Mouse (Mus musculus) ZHBTc4 (cell line): Measurements from ENCODE around the gene Ust.

Experiments
- DNase-seq: peaks from one replicate; pipeline ENCODE4 v3.0.0-alpha.2; 2011; ENCODE audit warnings: low read depth, low spot score

The Ust gene

DNA sequence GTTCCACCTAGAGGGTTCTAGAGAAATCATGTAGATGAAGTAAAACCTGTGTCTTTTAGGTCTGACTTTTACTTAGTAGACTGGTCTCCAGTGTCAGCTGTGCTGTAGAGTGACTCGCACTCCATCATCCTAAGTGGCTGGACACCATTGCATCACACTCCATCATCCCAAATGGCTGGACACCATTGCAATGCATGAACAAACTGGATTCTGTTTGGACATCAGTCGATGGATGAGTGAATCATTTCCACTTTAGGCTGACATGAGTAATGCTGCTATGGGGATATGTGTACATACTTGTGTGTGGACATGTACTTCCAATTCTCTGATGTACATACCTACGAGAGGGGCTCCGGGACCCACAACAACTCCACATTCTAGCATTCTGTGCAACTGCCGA lies 187.7 kb downstream of the Ust start:
- no peak for DNase-seq

DNA sequence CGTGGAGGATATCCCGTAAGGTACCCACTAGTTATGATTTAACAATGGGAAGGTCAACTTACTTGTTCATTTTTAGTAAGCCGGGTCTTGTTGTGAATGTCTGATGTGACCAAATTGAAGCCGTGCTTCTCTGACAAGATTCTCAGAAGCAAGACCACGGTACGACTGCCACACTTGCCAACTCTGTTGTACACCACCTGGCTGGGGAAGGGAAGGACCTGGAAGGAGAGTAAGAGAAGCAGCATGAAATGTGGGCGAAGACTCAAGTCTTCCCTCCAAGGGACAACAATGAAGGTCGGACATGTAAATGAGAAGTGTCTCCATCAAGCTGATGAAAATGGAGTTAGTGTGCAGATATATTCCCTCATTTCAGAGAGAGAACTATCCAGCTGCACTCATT lies 188.6 kb downstream of the Ust start:
- DNase-seq, result no peak

DNA sequence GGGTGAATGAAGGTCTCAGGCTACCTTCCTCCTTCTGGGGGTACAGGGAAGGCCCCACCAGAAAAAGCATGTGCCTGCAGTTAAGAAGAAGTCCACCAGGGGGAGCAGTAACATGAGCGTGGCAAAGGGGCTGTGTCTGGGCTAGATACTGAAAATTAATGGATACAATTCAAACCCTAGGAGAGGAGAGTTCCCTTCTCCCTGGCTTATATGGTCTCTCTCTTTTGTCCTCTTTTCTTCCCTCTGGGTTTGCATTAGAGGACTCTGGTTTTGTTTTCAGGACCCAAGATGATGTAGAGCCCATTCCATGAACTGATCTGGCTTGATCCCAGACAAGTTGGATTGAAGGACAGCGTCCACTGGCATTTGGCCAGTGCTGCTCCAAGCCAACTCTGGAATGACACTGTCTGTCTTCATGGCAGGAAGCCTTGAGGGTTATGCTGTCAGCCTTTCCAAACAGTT lies 195.3 kb downstream of the Ust start:
- DNase-seq, result peak; percentile 68

DNA sequence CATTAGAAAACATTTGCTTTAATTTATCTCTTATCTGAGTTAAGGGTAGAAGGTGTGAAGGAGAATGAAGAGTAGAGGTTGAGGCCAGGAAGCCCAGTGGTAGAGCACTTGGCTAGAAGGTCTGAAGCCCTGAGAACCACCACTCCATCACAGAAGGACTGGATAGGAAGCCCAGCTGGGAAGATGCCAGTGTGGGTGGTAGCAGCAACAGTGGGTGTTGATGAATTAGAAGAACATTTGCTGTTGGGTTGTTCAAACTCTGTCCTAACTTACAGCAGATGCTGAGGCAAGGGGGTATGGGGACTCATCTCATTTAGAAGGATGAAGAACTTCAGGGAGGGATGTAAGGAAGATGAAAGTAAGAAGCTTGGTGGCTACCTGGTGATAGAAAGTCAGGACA lies 197.9 kb downstream of the Ust start:
- no peak for DNase-seq

DNA sequence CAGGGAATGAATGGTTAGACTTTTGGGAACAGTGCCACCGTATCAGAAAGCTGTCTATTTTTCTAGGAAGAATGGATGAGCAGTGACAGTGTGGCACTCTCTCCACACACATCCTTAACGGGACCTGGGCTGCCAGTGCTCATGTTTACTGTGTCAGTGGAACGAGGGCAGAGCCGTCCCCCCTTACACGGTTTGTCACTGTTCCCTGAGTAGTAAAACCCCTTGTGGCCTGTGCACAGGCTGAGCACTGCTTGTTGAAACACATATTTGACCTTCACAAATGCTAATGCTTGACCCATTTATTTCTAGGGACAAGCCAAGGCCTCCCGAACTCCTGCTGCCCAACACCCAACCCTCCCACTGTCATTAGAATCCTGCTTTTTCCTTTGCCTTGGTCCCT lies 209.2 kb downstream of the Ust start:
- no peak for DNase-seq

DNA sequence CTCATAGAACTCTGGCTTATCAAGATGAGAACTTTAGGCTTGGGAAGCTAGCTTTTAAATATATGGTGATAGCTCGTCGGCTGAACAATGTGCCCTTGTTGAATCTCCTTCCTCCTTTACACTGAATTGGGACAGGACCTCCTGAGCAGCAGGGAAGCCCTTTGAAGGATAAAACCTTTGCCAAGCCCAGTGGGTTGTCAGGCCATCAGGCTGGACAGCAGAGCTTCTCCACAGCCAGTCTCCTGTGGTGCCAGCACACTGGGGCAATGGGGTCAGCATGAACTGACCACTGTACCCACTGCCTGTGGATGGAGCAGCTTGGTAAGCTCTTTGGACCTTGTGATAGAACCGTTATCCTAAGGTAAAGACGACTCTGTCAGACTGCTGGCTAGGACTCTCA lies 214.4 kb downstream of the Ust start:
- no peak for DNase-seq

DNA sequence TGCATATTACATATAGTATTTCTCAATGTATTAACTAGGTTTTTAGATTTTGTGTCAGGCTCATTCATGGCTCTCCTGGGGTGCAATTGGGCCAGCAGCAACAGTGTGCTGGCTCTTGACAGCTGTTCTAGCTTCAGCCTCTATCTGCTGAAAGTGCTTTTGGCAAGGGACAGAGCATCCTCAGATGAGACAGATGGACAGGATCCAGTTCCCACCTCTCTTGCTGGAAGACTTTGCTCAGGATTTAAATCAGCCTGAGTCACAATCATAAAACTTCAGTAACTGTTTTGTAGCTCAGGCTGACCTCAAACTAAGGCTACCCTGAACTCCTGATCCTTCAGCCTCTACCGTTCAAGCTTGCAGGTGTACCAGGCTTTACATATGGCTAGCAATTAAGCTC lies 219.5 kb downstream of the Ust start:
- DNase-seq, result no peak

DNA sequence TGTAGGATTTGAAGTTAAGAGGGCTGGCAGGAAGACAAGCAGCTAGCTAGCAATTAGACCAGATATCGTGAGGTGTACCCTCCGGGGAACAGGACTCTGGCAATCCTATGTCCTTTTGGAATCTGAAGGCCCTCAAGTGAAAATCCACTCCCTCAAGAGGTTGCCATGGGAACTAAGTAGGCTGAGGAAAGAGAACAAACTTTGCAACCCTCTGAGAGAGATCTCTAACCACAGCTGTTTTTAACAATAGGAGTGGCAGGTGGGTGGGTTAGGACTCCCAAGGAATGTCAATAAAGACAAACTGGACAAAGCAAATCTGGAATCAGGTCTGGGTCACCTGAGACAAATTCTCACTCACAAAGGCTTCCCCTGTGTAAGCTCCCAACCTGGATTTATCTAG lies 221.4 kb downstream of the Ust start:
- peak; percentile 84 for DNase-seq

DNA sequence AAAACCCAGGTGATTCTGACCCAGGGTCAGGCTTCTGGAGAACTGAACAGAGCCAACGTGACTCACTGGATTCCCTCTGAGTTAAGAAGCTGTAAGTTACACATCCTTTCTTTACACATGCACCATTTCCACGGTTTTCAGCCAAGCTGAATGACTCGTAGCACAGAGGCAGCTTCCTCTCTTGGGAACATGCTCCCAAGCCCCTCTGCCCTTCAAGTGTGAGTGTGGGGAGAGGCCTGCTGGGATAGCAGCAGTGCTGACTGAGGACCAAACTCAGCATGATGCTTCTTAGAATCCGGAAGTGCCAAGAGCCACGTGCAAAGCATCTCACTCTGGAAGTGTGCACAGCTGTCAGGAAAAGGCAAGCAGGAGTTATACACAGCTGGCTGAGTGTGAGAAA lies 228.0 kb downstream of the Ust start:
- DNase-seq, result no peak

DNA sequence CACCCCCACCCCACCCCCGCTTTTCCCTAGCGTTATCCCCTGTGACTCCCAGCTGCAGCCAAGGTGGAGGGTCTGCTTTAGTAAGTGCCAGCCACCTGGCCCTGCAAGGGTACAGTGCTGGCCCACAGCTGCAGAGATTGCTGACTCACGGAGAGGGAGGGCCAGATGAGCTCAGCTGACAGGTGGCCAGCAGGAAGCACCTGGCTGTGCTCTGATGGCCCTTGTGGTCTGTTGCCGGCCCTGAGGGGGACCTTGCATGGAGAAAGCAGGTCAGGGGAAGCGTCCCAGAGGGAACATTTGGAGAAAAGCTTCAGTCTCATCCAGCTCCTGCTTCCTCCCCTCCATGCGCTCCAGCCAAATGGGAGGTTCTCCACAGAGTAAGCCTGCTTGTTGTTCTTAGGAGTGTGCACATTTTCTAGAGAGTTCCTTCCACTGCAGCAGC lies 231.3 kb downstream of the Ust start:
- DNase-seq, result peak; percentile 9

DNA sequence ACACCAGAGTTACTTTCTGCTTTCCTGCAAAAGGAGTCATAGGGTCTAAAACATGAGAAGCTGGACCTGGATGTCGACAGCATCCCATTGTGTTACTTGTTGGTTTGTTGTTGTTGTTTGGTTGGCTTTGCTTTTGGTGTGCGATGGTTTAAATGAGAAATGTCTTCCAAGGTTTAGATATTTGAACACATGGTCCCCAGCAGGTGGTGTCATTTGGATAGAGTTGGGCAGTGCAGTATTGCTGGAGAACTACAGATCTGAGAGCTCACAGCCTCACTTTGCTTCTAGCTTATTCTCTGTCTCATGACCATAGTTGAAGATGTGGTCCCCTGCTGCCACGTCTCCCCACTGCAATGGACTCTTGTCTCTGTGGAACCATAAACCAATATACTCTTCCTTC lies 234.6 kb downstream of the Ust start:
- no peak for DNase-seq

DNA sequence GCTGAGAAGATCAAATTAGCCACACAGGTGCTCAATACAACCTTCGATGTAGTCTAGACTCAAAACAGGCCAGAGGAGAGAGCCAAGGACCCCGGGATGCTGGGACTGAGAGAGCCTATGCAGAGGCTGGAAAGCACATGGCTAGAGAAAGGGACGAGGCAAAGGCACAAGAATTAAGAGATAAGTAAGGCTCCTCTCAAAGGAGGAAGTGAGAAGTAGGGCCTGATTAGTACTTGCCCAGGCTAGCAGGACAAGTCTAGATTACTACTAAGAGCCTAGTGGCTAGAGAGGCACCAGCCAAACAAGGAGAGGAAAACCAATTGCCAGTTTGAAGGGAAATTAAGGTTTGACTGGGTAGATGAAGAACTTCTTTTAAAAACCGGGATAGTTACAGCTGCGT lies 241.5 kb downstream of the Ust start:
- DNase-seq, result no peak

DNA sequence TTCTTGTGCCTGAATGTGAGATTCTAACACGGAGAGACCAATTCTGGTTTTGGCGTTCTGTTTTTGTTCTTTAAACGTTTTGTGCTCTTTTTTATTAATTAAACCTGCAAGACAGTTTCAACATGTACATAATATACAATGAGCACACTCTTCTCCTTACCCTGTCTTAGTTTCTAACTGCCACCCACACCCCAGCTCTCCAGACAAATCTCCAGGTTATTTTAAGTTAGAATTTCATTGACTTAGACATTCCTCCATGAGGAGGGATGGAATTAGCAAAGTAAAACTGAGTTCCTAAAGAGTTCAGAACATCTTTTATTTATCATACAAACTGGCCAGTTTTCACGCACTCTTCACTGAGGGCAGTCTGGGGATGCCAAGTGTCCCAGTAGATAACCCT lies 248.9 kb downstream of the Ust start:
- no peak for DNase-seq

DNA sequence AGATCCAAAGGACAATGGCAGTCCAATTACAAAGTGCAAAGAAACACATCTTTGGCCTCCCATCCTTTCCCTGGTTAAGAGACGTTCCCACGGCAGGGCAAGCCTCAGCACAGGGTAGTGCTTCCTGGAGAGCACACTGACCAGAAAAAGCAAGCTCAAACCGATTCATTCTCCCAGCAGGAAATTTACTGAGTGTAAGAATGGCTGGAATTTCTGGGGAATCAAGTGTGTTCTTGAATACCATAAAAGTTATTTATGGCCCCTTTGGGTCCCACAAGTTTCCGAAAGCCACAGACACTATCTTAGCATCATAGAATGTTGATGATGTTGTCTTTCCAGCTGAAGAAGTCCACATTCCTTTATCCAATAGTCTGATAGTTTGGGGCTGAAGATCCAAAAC lies 258.9 kb downstream of the Ust start:
- DNase-seq, result peak; percentile 21

DNA sequence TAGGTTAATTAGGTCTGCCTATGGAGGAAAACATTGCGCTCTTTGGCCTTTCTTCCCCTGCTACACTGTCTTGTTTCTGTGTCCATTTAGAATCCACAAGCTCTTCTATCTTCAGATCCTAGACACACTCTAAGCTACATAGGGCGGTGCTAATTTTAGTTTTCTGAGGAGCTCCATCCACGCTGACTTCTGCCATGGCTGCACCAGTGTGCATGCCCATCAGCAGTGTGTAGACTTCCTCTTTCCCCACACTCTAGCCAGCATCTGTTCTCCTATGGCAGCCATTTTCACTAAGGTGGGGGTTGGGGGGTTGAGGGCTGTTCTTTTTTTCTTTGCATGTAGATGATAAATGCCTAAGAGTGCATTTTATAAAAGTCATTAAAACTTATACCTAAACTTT lies 268.6 kb downstream of the Ust start:
- no peak for DNase-seq

DNA sequence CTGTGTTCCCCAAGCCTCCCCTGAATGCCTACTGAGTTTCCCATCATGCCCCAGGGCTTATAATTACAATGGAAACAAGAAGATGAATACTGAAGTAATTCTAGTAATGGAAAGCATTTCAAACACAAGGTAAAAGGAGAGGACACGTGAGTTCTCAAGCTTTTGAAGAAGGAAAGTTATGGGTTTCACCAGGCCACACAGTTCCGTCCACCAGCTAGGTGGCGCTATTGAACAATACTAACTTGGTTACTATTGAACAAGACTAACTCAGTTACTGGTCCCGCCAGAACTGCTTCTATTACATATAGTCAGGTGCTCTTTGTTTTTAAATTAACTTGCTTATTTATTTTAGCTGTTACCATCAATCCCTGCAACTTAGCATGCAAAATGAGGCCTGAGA lies 276.3 kb downstream of the Ust start:
- peak; percentile 77 for DNase-seq

DNA sequence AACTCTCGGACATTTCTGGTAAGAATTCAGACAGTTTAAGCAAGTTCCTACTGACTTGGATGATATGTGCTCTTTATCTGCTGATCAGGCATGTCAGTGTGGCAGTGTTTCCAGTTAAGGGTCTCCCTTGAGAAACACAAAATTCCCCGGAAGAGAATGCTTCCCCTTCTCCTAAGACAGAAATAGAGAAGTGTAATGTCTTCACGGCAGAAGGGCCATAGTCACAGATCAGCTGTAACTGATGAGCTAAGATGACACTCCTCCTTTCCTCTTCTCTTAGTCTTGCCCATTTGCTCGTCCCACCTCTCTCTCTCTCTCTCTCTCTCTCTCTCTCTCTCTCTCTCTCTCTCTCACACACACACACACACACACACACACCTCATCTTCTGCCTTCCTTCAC lies 277.9 kb downstream of the Ust start:
- DNase-seq, result no peak

DNA sequence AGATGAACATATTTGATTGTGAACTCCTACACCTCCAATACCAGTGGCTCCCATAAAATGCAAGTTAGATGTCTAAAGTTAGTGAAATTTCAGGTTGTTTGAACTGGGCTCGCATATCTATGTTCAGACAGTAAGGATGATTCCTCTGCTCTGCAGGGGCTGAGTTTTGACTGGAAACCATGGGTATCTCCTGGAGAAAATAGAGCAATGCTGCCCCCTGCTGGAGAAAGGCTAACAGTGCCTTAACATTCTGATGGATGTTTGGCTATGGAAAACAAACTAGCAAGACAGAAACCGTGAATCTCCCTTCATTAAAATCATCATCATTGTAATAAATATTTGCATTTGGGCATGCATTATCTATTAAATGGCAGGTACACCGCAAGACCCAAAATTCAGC lies 278.4 kb downstream of the Ust start:
- peak; percentile 71 for DNase-seq

DNA sequence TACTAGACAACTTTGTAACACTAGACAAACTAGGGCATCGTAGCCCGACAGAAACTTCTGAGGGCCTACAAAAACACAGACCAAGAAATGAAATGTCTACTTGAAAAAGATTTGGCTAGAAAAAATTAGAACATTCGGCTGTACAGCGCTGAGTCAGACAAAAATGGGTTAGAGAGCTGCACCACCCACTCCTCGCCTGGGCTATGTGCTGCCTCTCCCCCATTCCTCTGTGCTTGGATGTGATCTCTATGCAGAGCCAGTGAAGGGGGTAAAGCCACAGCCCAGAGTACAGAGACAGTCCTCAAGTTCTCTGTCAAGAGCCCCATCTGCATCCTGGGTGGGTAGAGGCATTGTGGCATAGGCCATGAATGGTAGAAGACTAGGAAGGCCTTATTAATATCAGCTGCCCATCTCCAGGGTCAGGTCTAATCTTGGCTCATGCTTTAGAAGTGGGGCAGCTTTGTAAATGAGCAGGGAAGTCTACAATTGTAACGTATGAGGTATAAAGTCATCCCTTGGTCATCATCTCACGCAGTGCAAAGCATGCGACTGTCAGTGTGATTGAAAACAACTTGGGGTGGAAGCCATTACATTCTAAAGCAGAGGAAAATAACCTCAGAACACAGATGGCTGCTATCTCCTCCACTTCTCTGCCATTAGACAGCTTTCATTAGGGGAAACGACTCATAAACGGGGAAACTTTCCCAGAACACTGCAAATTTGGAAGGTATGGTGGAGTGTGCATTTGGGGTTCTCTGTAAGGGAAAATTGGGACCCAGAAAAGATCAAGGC lies 281.6 kb downstream of the Ust start:
- no peak for DNase-seq

DNA sequence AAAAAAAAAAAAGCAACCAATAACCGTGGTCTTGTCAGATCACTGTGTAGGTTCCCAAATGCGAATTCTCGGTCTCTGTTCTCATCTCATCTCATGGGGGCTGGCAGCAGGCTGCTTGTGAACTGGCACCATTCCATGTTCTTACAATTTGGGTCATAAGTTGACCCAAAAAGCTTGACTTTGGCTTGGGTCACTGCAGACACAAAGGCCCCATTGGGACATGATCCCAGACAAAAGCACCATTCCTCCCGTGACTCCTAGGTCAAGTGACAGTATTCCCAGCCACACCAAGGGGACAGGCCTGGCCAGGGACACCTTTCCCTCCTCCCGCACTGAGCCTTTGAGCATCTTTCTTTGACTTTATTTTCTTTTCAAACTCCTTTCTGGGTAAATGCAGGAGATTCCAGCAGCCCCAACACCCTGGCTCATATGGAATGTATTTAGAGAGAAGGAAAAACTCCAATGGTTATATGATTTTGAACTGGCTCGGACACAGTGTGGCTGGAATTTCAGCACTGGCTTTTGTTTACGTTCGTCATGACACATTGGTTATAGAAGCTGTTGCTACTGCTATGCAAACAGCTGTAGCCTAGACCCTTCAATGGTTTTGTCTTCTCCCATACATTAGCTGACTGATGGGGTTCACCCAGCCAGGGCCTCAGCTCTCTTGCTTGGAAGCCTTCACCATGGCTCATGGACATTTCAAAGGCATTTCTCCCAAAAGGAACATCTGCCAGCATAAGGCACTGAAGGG lies 285.3 kb downstream of the Ust start:
- DNase-seq, result no peak

DNA sequence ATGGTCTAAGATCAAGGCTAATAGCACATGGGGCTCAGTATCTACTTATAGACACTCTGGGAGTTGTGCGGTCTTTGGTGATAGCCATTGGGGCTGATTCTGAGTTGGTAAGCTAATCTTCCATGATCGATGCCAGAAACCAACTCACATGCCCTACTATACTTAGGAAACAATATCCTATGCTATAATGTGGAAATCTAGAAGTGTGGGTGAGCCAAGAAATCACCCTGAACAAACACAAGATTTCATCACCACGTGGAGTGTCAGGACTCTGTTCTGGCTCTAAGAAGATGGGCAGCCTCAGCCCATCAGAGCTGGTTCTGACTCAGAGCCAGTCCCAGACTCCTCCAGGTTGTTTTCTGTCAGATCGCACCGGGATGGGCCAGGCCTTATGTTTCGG lies 286.1 kb downstream of the Ust start:
- no peak for DNase-seq

DNA sequence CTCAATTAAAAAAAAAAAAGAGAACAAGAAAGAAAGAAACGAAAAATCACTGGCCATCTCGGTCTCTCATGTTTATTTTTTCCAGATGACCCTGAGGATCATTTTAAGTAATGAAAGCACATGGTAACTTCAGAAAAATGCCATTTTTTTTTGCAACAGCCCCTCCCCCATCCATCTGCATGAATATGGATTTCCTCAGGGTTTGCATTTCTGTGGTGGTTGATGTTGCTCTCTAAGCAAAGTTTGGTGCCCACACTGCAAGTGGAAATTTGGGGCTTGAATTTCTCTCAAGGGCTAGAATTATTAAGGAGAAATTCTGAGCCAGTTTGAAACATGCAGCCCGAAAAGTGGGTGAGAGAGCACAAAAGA lies 290.3 kb downstream of the Ust start:
- no peak for DNase-seq

DNA sequence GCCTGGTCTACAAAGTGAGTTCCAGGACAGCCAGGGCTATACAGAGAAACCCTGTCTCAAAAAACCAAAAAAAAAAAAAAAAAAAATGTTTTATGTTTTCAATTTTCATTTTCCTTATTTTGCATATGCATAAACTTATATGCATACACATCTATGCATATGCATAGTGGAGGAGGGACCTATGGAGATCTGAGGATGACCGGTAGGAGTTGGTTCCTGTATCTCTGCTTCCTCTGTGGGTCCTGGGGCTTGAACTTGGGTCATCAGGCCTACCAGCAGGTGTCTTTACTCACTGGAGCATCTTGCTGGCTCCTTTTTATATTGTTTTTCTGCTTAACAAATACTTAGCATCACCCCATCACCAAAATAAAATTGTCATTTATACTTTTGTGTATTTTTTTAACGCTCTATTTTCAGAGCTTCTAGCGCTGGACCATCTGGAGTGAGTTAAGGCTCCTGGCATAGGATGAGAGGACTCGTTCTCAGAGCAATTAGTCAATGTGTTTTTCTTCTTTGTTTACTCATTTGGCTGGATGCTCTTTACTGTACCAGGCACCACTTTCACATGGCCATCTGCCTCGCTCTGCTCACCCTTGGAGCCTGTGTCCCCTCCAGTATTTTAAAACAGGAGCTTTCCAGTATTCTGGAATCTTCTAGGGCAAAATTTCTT lies 290.8 kb downstream of the Ust start:
- DNase-seq, result no peak
